Mouse (Mus musculus): ENCODE results near the gene Cib2. TPM values are rescaled to one million over a fixed set of nuclear protein-coding genes. Genes with fewer than 3 reads are reported as not detected.
A peak's percentile ranks its signal among the peaks of the same experiment; 100 is the strongest.
"Not testable (repeated sequence)": the region's sequence is repeated elsewhere in the genome, so short reads cannot be mapped to it uniquely, and the experiment has no call there.

Gene Cib2
- 10 to 100 TPM; 20.7 to 22.3 TPM for total RNA-seq (2021)

DNA sequence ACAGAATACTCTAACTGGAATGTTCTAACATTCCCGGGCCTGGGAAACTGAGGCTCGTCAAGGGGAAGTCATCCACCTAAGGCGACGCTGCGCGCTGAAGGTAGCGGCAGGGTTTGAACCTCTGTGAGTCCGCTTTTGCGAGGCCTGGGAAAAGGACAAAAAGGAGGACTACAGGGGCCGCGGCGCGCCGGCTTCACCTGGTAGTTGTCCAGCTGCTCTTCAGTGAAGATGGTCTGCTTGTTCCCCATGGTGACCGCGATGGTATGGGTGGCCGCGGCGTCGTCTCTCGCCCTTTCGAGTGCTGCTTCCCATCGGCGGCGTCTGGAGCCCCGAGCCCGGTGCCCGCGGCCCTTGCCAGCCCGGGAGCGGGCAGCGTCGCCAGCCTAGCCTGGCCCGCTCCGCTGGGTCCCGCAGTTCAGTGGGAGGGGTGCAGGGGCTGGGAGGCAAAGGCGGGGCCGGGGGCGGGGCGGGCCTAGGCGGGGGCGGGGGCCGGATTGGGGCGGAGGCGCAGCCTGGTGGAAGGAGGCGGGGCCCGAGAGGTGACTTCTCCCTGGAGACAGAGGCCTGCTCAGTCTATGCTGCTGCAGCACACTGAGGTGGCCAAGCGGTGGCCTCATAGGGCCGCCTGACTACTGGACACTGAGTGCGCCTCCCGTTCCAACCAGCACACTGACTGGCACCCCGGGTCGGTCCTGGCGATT lies at the start of gene Cib2:
TSS of gene Cib2 (minus strand) at position 448 of the 701 bp plus-strand sequence.
- intact Hi-C loops (cut with DNase I), result no loop called here
- DNase-seq (ENCODE audit: low spot score in 2 of 2), result peak; percentile 71 to 76

DNA sequence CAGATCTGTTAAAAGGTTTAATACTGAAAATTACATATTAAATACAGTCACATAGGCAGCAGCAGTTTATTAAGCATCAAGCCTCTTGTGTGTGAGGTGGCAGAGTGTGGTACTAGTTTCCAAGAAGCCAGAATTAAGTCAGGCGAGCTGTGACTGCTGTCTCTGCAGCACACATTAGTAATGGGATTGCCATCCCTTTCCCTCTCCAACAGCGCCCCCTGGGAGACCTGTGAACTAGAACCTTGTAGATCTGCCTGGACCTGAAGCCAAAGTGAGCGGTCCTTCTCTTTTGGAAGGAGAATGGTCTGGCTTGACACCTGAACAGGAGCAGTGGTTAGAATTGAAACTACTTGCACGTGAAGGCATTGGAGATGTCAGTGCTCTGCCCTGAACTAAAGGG lies 44.9 kb upstream of the Cib2 start:
- intact Hi-C loops (cut with DNase I), result loop anchor here (5.0 kb wide), 1 partner anchor 78 kb away; no protein-coding TSS in a partner anchor
- peak; percentile 30 to 45 for DNase-seq (ENCODE audit: low spot score in 2 of 2)

DNA sequence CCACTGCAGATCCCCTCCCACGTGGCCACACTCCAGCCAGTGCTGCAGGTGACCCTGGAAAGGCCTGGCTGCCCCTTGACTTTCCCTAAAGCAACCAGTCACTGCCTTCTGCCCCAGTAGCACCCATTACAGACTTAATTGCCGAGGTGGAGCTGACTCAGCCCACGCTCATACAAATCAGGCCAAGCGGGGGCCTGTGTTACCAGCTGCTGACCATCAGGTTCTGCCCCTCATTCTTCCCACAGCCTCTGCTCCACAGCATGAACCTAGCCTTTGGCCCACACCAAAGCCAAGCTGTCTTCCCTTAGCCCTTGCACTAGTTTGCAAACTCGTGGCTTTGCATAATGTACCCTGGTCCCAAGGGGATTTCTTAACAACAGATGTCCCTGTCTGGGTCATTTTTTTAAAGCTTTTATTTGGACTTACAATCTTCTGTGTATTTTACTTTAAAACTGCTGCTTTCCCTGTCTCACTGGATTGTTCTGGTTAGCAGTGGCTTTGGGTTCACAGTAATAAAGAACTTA lies 44.2 kb upstream of the Cib2 start:
- intact Hi-C loops (cut with DNase I), result no loop called here
- no peak for DNase-seq (ENCODE audit: low spot score in 2 of 2)

DNA sequence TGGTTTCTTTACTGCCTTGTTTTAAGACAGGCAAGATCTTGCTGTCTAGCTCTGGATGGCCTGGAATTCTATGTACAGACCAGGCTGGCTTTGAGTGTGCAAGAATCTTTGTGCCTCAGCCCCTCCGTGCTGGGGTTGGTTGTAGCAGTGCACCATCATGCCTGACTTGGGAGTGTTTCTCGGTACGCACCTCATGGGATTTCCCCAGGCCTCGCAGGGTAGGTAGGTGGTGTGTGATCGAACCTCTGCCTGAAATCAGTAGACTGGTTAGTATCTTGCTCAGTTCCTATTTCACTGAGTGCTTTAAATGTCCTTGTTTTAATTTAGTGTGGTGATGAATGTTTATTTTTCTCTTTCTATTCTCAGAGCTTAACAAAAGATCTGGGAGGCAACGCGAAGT lies 42.9 kb upstream of the Cib2 start:
- intact Hi-C loops (cut with DNase I), result no loop called here
- DNase-seq (ENCODE audit: low spot score in 2 of 2), result no peak

DNA sequence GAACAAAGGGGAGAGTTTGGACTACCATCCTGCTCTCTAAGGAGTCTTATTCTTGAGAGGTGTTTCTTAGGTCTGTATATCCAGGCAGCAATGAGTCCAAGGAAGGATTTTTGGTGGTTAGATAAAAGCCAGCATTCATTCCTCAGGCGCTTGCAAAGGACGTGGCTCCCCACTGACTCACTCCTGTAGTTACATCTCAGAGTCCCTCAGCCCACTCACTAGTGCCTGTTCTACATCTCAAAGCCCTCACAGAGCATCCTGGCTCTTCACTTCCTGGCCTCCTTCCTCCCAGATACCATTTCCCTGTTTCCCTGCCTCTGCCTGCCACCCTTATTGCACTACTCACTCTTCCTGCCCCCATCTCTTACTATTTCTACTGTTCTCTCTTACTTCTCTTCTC lies 42.4 kb upstream of the Cib2 start:
- DNase-seq (ENCODE audit: low spot score in 2 of 2), result peak in 1 of 2 experiments; percentile 55
- intact Hi-C loops (cut with DNase I), result no loop called here

DNA sequence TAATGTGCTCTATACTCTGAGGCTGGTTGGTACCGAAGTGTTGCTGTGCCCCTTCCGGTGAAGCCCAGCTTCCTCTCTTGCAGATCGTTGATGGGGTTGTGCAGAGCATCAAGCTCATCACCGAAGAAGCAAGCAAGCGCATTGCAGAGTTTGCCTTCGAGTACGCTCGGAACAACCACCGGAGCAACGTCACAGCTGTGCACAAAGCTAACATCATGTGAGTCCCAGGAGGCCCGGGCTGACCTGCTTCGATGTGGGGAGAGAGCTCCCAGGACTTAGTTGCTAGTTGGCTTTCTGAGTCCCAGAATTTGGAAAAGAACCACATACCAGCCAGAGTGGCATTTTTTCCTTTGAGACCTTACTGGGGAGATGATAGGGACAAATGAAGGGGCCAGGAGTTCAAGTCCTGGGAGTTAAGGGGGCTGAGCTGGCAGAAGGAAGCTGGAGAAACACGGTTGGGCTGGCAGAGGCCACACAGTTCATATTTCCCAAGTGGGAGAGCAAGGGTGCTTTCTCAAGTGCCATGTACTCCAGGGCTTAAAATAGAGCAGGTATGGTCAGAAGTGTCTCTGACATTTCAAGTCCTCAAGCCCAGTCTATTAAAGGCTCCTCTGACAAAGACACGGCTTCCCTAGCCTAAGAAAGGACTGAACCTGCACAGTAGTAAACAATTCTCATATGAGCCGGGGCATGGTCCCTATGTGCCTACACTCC lies 36.9 kb upstream of the Cib2 start:
- no peak for DNase-seq (ENCODE audit: low spot score in 2 of 2)
- intact Hi-C loops (cut with DNase I), result no loop called here

DNA sequence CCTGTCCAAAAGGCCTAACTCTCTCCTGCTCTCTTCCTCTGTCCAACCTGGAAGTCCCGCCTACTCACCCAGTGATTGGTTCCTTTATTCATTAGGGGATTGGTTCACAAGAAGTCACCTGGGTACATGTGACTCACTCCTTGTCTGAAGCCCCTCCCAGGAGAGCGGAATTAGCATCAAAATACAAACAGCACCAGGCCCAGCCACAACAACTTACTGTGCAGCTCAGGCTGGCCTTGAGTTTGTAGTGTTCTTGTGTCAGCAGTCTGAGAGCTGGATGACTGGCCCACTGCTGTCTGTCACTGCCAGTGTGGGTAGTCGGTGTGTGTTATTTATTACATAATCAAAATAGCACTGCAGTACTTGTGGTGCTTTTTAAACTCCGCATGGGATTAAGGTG lies 33.6 kb upstream of the Cib2 start:
- peak in 1 of 2 experiments; percentile 14 for DNase-seq (ENCODE audit: low spot score in 2 of 2)
- intact Hi-C loops (cut with DNase I), result not testable (repeated sequence)

DNA sequence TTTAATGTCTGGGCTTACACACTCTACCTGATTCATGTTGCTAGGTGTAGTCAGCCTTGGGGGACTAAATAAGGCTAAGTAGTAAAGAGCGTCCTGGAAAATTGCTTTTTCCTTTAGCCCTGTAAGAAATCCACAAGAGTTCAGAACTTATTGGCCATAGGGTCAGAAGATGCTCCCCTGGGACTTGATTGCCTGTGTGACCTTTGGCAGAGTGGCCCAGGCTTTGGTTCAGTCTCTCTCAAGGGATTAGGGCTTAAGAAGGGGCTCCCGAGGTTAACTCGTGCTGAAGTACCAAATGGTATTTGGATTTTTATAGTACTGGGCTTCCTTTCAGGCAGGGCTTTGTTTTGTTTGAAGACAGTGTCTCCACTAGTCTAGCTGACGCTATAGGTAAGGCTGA lies 27.8 kb upstream of the Cib2 start:
- intact Hi-C loops (cut with DNase I), result loop anchor here (5.0 kb wide), 1 partner anchor 86 kb away; the partner anchor contains the start of gene Dmxl2

DNA sequence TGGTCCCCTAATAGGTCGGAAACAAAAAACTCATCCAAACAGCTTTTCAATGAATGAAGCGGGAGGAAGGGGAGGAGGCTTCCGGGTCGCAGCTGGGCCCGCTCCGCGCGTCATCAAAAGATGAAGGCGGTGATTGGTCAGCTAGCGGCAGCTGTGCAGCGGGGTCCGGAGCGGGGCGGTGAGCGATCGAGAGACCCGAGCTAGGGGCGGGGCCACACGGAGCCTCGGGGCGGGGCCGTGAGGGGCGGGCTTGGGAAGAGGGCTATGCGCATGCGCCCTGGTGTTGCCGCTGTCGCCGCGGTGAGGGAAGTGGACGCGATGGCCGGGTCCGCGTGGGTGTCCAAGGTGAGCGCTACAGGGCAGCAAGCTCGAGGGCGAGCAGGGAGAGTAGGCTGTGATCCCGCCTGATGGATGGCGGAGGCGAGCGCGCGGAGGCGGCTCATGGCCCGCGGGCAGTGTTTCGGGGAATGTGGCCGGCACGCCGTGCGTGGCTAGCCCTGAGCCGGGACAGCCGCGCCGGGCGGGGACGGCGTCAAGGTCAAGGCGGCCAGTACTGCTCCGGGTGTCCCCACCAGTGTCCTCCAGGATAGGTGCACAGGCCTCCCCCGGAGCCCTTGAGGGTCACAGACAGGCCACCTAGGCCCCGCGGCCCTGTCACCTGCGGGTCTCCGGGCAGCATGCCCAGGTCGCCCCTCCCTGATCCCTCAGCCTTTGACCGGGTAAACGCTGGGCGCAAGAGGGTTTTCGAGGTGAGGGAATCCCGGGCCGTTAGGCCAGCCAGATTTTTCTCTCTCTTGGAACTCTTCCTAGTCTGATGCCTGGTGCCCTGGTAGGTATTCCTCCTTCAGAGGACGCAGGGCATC lies 26.4 kb upstream of the Cib2 start, which contains the start of gene Idh3a:
TSS of gene Idh3a (plus strand) at position 136 of the 863 bp plus-strand sequence.
- peak; percentile 96 to 98 for DNase-seq (ENCODE audit: low spot score in 2 of 2)
- intact Hi-C loops (cut with DNase I), result loop anchor here (5.0 kb wide), 1 partner anchor 84 kb away; the partner anchor contains the start of gene Dmxl2

More for the DNA sequence above, 27.8 kb upstream of the Cib2 start:
- no peak for DNase-seq (ENCODE audit: low spot score in 2 of 2)

DNA sequence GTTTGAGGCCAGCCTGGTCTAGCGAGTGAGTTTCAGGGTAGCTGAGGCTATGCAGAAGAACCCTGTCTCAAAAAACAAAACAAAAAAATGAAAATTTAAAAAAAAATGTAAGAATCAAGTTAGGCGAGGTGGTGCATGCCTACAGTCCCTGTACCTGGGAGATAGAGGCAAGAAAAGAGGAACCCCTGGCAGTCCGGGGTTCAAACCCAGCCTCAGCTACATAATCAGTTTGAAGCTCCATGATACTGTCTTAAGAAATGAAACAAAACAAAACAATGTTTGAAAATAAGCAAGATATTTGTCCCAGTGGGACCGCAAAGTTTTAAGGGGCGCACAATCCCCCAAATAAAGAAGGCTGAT lies 25.8 kb upstream of the Cib2 start:
- intact Hi-C loops (cut with DNase I), result loop anchor here (5.0 kb wide), 1 partner anchor 84 kb away; the partner anchor contains the start of gene Dmxl2
- no peak for DNase-seq (ENCODE audit: low spot score in 2 of 2)

DNA sequence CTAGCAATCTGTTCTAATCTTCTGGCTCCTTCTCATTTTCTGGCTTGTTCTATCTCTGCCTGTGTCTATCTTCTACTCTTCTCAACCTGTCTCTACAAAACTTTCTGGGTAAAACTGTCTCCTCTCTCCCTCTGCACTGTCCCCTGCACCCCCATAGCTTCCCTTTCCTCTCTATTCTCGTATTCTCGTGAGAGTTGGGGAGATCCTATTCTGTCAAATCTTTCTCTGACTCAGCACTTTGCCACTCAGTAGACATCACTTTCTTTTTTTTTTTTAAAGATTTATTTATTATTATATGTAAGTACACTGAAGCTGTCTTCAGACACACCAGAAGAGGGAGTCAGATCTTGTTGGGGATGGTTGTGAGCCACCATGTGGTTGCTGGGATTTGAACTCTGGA lies 24.1 kb upstream of the Cib2 start:
- DNase-seq (ENCODE audit: low spot score in 2 of 2); intact Hi-C loops (cut with DNase I): not testable (repeated sequence)

DNA sequence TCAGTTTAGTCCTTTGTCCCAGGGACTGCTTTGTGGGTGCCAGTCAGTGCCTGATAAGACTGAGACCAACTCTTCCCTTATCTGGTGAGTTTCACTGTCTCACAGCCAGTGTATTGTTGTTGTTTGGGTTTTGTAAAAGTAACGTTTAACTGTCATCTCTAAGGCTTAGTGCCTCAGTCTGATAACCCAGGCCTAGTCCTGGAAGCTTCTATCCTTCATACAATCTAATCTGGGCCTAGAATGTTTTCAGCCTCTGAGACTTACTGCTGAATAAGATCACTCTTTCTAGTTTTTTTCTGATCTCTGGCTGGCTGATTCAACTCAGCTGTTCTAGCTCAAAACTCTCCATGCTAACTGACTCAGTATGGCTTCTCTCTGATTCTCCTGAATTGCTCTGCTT lies 23.7 kb upstream of the Cib2 start:
- DNase-seq (ENCODE audit: low spot score in 2 of 2), result no peak
- intact Hi-C loops (cut with DNase I), result no loop called here

DNA sequence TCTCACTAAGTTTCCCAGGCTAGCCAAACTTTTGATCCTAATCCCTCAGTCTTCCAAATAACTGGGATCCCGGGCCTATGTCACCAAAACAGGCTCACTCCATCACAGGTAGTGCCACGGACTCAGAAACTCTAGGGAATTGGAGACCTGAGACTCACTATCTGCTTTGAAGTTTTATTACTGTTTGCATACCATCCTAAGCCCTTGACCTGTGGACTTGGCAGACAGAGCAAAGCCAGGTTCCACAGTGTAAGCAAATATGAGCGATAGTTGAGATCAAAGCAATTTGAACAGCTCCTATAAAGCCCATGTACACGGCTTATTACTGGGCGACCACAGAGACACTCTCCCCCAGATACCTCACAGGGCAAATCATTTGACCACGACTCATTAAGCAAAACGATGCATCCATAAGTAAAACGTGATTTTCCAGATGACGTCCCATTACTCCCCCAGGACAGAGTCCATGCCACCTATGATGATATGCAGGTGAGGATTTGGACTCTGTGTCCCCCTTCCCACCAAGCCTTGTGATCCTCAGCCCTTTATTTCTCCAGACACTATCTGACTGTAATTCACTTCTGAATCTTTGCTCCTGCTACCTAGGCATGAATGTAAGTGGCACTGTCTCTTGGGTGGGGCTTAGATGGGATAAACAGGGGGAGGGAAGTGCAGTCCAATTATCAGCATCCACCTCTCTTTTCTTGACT lies 11.3 kb upstream of the Cib2 start:
- no peak for DNase-seq (ENCODE audit: low spot score in 2 of 2)

DNA sequence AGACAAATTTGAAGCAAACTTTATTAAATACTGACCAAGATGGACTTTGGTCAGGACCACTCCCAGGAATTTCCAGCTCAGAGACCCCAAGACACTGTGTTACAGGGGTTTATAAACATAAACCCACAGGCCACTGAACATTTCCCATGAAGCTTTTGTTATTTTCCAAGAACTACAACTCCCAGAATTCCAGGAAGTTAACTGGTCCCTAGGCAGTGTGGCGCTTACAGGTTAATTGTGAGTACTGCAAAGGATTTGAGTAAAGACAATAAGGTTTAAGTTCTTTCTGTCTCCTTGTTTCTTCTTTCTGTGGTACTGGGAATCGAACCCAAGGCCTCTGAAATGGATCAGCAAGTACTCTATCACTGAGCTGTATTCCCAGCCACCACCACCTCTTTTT lies 8.7 kb upstream of the Cib2 start:
- intact Hi-C loops (cut with DNase I), result no loop called here
- no peak for DNase-seq (ENCODE audit: low spot score in 2 of 2)

More for the DNA sequence above, 11.3 kb upstream of the Cib2 start:
- intact Hi-C loops (cut with DNase I), result no loop called here

DNA sequence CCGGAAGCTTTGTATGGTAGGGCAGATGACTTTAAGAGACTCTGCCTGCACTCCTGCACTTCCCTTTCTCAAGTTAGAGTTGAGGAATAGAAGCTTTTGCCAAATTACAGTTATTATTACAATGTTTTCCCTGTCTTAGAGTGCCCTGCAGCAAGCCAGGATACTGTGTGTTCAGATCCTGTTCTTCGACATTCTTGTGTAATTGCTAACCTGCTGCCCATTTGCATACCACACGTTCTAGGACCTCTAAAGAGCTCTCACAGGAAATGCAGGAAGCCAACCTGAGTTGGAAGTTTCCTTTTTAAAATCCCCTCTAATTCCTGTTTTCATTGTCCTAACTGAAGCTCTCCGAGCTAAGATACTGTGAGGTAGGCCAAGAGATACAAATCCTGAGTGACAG lies 6.9 kb upstream of the Cib2 start:
- intact Hi-C loops (cut with DNase I), result no loop called here
- DNase-seq (ENCODE audit: low spot score in 2 of 2), result no peak

DNA sequence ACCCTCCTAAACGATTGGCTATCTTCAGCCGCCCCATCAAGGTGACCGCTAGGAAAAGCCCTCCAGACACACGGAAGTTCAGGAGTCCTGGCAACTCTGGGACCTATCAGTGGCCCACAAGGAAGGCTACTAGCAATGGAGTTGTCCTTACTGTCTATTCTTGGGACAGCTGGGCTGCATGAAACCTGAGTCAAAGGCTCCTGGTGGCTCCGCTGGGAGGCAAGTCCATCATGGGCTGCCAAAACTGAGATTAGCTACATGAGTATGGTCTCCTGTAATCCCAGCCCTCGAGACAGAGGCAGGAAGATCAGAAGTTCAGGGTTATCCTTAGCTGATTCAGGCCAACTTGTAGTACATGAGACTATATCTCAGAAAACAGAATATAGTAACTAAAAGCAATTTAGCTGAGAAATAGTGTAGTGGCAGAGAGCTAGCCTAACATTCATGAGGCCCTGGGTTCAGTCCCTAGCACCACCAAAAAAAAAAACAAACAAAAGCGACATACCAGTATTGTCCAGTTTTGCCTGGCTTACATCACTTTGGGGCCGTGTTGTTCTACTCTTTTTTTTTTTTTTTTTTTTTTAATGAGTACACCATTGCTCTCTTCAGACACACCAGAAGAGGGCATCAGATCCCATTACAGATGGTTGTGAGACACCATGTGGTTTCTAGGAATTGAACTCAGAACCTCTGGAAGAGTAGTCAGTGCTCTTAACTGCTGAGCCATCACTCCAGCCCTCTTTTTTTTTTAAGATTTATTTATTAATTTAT lies 998 bp upstream of the Cib2 start:
- no peak for DNase-seq (ENCODE audit: low spot score in 2 of 2)
- intact Hi-C loops (cut with DNase I), result no loop called here

DNA sequence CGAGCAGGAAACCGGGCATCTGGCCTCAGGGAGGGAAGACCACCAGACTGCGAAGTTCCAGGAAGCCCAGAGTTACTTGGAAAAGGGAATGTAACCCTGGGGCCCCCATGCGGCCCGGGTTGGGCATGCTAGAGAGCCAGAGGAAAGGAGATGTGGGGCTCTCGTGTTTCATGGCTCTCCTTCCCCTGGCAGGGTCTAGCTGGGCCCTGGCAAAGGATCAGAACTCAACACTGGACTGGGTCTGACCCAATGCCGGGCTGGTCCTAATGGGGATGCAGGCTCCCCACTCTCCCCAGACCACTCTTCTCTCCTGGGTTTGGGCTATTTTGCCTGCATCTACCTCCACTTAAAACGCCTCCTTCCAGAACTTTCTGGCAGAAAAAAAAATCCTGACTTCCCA lies 1.3 kb downstream of the Cib2 start:
- no peak for DNase-seq (ENCODE audit: low spot score in 2 of 2)
- intact Hi-C loops (cut with DNase I), result no loop called here

DNA sequence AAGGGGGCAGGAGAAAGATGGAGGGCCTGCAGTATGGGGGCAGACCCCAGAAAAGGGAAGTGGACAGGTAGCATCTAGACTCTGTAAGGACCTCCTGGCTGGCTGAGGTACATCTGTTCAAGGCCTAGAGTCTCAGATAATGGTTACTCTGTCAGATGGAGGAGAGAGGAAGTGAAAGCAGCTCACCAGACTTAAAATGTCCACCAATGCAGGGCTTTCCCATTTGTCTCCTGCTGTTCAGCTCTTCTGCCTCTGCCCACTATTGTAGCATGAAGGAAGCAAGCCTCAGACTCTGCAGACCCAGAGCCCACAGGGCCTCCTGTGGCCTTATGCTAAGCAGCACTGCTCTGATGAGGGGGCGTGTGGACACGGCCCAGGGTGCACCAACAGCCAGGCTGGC lies 5.0 kb downstream of the Cib2 start:
- intact Hi-C loops (cut with DNase I), result no loop called here
- peak in 1 of 2 experiments; percentile 37 for DNase-seq (ENCODE audit: low spot score in 2 of 2)

Data from left cerebral cortex, postnatal 25 days (tissue).